Mouse (Mus musculus): ENCODE measurements around the gene Flt4.

Flt4 gene

DNA sequence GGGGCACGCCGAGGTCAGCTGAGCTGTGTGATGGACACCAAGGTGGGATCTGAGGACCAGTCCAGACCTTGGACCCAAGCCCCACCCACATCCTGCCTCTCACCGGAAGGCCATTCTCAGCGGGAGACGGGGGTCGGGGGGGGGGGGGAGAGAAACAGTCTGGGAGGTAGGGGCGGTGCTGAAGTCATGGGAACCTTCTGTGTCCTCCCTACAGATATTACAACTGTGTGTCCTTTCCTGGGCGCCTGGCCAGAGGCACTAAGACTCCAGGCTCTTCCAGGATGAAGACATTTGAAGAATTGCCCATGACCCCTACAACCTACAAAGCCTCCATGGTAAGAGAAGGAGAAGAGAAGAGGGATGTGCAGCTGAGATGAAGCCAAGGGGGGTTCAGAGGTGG lies 36.6 kb downstream of the Flt4 start:
- DNase-seq (ENCODE audit: low read depth, low spot score), result no peak

DNA sequence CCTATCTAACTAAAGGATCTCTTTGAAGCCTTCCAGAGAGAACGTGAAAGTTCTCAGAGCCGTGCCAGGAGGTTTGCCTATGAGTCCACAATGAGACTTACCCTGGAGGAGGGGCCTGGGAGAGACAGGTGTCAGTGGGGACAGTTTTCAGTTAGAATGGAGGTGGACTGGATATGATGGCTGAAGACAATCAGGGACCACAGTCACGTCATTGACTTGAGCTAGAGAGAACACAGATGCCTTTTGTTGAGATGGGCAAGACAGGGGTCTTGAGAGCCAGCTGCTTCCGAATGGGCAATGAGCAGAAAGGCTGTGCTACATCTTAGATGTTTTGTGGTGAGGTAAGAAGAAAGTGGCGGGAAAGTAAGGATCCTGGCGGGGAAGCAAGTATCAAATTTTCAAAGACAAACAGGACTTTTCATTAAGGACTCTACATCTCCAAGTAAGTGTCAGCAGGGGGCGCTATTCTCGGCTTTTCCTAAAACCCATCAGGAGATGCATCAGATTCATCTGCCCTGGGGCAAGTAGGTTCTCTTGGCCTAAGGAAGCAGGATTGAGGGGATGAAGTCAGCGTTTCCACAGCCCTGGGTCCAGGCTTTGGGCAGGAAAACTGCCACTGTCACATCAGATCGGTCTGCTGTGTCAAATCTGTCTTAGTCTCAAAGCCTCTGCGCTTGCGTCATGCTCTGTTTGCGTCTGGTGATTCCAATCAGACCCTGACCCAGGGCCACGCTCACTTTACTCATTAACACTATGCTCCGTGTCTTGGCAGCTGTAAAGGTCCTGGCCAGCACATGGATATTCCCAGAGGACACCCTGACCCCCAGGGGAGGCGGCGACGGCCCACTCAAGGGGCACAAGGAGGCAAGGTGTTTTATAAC lies 41.3 kb downstream of the Flt4 start:
- peak; percentile 52 for DNase-seq (ENCODE audit: low read depth, low spot score)

DNA sequence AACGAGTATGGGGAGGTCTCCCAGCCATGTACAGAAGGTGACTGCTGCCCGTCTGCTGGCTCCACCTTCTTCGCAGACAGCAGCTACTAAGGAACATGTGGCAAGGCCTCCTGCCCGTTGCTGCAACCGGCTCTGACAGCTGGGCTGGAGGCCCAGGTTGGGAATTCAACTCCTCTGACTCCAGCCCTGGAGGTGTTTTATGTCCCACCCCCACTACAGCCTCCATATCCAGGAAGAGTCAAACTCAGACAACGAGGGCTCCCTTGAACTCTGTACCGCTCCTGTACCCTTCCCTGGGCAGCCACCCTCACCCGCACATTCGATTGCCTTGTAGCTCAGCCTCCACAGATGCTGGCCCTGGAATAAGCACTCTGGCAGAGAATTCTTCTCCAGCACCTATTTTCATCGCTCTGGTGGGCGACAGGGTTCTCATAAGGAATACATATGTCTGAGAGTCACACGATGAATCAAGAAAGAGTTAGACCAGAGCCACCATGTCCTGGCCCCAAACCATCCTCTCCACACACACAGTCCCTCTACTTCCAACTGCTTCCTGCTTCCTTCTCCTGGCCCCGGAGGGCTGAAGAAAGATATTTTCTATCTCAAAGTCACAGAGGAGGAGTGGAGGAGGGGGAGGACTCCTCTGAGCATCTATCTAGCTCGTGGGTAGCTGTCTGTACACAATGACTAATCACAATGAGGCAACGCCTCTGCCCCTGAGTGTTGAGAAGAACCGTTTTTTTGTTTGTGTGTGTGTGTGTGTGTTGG lies 42.1 kb downstream of the Flt4 start:
- no peak for DNase-seq (ENCODE audit: low read depth, low spot score)

DNA sequence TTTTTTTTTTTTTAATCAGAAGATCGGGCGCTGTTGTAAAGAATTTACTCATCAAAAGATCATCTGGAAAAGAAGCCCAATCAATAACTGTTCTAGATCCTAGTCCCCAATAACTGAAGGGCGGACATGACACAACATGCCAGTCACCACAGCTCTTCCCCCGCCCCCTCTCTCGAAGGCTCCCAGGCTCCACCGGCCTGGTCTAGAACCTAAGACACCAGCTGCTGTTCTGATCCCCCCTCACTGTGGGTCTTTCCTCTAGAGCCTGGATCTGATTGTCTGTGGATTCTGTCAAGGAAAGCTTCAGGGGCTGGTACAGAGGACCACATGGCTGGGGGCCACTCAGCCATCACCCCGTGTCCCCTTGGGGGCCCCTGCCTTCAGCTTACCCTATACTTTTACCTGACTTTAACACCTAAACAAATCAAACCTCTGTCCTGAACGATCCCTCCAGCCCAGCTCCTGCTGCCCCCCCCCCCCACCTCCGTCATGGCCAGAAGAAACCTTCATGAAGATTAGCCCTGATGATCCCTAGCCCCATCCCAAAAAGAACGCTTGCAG lies 42.8 kb downstream of the Flt4 start:
- DNase-seq (ENCODE audit: low read depth, low spot score), result no peak

DNA sequence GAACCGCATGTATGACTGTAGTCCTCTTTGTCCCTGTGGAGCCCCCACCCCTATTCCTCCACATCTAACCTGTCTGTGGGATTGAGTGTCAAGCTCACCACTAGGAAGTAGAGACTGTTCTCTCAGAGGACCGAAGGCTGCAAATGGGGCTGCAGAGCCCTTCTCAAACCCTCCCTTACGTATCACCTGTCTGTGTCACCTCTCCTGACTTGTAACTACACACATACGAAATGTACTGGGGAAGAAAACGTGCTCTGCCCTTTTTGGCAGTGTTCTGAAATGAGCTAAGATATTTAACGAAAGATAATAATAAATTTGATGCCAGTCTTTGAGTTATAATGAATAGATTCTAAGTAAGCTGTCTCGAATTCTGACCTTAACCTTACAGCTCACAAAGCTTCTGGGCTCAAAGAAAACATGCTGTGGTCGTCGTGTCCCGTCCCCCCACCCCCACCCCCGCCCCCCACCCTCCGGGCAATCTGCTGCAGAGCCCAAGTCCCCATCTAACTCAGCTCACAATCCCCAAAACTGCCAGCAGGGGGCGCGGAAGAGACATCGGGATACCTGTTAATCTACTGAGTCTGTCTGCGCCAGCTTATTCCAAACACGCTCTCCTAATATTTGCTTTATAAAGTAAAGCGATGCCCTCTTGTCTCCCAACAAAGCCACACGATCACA lies 43.5 kb downstream of the Flt4 start:
- peak; percentile 79 for DNase-seq (ENCODE audit: low read depth, low spot score)

DNA sequence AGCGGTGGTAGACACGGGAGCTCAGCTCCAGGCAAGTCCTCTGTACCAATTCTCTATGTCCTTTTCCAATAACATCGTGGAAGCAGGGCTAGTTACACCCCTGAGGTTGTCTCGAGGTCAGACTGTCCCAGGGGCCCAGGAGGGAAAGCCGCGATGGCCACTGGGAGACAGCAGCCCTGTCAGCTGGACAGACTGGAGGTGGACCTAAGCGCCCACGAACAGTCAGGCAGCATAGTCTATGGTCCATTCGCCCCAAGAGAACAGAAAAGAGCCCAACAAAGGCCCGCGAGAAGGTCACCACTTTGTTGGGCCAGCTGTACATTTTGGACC lies 44.0 kb downstream of the Flt4 start:
- DNase-seq (ENCODE audit: low read depth, low spot score), result no peak

DNA sequence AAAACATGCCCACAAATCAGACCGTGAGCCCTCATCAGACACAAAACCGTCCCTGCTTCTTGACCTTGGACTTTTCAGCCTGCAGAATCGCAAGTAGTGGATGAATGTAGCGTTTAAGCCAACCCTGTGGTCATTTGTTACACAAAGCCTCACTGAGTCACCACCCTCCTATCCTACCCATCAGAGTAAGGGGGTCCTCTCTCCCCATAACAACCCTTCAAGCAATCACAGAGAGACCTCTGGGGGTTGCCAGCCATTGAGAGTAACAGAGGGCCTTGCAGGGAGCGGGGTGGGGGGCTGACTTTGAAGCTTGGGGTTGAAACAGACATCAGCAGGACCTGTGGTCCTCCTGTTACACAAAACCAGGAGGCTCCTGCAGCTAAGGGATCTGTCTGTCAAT lies 45.6 kb downstream of the Flt4 start:
- no peak for DNase-seq (ENCODE audit: low read depth, low spot score)

DNA sequence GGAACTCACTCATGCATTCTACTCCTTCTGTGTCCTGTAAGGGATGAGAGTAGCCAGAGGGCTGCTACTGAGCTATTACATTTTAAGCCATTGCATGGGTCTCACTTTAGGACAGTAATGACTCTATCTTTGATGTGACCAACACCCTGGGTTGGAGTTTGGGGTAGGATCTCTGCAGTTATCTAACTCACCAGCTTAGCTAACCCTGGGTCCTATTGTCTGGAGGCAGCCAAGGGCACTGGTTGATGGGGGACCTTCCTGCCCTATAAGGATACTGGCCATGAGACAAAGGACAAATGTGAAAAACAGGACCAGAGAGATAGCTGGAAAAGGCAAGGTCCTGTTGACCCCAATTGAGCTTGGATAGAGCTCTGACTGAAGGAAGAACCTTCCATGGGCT lies 46.4 kb downstream of the Flt4 start:
- DNase-seq (ENCODE audit: low read depth, low spot score), result no peak

DNA sequence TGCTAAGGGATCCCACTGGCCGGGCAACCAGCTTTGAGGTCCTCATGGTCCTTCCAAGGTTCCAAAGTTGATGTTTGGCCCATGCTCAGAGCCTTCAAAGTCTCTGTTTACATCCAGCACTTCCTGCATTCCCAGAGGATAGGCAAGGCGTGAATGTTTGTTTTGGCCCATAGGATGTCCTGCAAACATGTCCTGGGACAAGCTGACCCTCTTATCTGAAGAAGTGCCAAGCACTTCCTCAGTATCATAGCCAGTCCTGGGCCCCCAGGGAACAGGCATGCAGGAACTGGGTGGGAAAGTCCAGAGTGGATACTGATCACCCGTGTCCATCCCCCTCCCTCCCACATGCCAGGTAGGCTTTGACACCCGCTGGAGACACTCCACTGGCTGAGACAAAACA lies 49.0 kb downstream of the Flt4 start:
- DNase-seq (ENCODE audit: low read depth, low spot score), result no peak

DNA sequence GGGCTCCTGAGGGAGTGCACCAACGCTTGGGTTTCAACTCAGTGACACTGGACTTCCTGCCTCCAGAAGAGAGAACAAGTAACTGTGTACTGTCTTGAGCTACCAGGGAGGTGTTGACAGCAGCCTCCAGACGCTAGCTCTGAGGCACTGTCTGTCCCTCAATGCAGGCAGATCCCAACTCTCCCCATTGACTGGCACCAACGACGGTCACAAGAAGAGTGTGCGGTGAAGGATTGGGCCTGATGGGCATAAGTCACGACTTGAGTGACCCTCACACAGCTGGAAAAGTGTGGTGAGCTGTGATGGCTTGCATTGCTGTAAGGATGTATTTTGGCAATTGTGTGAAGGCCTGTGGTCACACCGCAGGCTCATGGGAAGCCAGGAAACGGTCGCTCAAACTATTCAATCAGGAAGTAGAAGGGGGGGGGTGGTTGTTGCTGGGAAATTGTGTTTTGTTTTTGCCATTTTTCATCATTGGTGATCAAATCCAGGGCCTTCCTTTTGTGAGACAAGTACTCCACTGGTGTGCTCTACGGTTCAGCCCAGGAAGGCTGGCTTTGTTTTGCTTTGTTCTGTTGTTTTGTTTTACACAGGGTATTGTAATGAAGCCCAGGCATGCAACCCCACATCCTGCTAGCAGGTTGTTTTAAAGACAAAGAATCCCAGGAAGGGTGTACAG lies 49.9 kb downstream of the Flt4 start:
- DNase-seq (ENCODE audit: low read depth, low spot score), result no peak

DNA sequence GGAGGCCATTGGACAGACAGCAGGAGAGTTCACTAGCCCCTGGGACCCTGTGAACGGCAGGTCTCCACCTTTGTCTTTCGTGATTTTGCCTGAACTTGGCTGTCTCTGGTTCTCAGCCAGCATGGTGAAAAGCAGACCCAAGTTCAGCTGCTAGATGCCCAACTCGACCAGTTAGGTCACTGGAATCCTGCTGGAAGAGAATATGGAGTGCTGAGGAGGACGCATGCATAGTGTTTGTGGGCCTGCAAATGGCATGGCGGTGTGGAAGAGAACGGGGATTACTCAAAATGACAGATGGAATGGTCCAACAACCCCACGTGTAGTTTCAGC lies 50.4 kb downstream of the Flt4 start:
- no peak for DNase-seq (ENCODE audit: low read depth, low spot score)

DNA sequence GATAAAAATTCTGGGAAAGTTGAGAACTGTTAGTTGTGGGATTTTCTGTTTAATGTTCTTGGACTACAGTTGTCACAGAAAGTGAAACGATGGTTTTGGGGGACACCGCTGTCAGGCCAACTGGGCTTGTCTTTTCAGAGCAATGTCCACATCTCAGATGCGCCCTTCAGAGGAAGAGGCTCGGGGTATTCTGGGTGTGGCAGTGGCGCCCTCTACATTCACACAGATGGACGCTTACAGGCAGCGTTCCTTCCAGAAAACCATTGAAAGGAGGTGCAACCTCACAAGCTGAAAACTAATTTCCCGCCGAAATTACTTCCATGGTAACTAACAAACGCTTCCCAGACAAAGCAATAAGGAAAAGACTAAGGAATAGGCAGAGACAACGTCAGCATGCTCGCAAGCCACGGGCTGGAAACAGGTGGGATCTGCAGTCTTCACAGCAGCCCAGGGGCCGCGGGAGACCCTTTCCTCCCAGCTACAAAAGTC lies 53.3 kb downstream of the Flt4 start:
- DNase-seq (ENCODE audit: low read depth, low spot score), result no peak

DNA sequence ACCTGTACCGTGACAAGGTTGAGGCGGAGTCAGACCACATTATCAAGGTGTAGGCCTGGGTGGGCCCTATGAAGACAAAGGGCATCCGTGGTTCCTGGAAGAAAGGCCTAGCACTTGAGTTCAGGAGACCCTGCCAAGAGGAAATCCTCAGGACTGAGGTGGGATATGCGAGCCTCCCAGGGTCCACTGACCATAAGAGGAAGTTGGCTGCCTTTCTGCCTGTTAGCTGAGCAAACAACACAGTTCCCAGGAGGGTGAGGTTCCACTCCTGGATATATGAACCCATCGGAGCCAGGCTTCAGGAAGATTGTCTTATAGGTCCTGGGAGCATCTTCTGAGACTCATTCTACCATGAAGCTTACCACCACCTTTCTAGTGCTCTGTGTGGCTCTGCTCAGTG lies 54.2 kb downstream of the Flt4 start, which contains the start of gene Scgb3a1:
TSS of gene Scgb3a1 (plus strand) at position 301 of the 400 bp plus-strand sequence.
- no peak for DNase-seq (ENCODE audit: low read depth, low spot score)

DNA sequence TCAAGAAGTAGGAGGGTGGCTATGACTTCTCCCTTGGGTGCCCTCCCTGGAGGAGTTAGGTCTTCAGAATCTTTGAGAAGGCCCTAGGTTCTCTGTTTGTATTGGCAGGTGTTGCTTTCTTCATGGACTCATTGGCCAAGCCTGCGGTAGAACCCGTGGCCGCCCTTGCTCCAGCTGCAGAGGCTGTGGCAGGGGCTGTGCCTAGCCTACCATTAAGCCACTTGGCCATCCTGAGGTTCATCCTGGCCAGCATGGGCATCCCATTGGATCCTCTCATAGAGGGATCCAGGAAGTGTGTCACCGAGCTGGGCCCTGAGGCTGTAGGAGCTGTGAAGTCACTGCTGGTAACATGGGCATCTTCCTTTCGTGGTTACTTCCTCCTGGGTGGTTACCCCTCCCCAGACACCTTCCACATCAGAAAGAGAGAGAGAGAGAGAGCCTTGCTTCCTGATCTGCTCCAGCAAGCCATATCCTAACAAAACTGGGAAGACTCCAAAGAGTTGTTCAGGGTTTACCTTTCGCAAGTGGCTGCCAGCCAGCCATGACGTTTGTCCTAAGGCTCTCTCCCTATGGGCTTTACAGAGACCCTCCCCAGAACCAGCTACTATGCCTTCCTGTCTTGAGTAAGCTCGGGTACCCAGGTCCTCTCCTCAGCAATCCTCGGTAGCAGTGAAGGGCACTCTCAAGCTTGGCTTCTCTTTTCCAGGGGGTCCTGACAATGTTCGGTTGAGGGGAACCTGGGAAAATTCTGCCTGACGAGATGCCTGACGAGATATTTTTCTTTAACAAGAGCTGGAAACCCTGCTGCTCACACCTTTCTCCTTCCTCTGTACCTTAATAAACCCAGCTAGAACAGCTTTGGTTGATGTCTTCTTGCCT lies 55.4 kb downstream of the Flt4 start:
- no peak for DNase-seq (ENCODE audit: low read depth, low spot score)

DNA sequence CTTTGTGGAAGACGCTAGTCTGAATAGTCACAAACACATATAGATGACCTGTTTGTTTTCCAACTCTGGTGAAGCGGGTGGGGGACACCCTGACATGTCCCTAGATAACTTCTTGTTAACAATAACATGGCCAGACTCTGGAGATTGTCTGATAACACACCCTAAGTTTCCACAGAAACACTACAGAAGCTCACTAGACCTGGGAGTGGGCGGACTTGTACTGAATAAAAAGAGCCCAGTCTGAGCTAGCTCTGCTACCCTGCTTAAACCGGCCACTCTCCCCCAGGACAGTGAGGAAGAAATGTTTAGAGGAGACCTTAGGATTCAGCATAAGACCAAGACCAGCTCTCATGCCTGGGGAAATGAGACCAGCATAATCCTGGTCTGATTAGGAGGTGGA lies 56.4 kb downstream of the Flt4 start:
- DNase-seq (ENCODE audit: low read depth, low spot score), result no peak

DNA sequence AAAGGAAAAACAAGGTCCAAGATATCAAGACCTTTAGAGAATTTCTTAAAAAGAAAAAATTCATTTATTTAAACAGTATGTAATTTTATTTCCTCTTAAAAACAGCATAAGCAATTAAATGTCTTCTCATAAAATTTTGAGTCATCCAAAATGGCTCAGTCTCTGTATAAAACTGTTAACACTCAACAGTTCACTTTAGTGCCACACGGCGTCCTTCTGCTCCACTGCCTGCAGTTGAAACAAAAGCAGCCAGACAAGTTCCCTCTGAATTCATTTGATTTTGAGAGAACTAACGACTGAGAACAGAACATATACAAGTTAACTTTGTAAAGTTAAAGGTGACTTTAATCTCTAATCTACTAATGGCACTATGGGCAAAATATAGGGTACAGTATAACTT lies 64.4 kb downstream of the Flt4 start:
- DNase-seq (ENCODE audit: low read depth, low spot score), result no peak

DNA sequence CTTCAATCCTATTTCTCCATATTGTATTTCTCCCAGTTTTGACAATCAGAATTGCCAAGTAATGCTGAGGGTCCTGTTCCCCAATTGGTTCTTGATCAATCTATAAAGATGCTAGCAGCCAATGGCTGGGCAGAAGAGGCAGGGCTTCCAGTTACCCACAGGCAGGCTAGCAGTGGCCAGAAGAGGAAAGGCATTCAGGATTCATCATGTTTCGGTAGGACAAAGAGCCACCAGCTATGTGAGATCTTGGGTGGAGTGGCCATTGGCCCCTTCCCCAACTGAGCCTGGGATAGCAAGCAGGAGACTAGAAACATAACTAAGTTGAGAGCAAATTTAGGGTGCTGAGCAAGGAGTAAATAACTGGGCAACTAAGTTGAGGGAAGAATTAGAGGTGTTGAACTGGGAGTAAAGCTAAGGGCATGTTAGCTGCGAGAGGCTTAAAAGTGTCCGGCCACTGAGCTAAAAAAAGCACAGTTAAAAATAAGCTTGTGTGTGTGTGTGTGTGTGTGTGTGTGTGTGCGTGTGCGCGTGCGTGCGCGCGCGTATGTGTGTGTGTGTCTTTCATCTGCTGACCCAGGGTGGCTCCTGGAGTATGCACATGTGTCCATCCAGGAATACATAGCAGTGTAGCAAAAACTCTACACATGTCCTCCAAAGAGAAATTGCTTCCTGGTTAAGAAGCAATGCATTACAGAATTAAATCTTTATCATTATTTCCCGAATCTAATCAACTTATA lies 75.3 kb downstream of the Flt4 start:
- DNase-seq (ENCODE audit: low read depth, low spot score), result no peak

DNA sequence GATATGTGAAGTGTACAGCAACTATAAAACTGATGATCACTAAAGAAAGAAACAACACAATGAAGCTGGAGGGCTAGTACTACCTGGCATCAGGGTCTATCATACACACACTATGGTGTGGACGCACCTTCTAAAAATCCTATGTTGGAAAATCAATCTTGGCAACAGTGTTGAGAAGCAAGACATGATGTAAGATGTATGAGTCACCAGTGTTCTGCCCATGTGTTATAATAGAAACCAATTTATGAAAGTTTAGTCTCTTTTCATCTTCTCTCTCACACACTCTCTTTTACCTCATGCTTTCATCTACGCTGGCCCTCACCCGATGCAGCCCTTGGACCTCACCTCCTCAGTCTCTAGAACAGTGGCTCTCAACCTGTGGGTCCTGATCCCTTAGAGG lies 86.0 kb downstream of the Flt4 start:
- DNase-seq (ENCODE audit: low read depth, low spot score), result no peak

DNA sequence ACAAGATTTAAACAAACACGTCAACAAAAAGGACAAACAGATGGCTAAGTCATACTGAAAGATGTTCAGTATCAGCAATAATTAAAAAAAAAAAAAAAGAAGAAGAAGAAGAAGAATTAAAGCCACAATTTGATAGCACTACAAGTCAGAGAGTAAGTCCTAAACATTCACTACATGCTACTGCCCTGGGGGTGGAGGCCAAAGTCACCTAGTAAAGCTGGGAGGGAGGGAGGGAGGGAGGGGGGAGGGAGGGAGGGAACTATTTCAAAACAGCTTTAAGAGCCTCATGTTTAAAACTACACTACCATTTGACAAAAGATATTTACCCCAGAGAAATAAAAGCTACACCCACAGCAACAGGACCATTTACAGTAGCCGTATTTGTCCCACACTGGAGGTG lies 86.6 kb downstream of the Flt4 start:
- no peak for DNase-seq (ENCODE audit: low read depth, low spot score)

DNA sequence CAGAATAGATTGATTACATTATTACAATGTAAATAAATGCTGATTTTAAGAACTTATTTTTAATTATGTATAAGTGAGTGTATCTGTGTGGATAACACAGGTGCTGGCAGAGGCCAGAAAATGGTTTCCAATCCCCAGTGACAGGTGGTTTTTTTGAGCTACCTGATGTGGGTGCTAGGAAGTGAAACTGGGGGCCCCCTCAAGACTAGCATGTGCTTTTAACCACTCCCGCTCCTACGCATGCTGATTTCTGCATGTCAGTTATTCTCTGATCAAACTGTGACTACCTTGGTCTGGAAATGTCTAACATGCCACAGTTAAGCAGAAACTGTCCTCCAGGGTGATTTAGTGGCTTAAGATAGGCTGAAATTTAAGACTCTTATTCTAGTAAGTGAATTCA lies 87.4 kb downstream of the Flt4 start:
- DNase-seq (ENCODE audit: low read depth, low spot score), result no peak
